Mouse (Mus musculus): ENCODE measurements at regions not wholly inside any gene's neighbourhood (a gene's known extent, or its start where the extent isn't known, plus 50 kb on each side); places are given as distances from the start of the nearest gene placed in this dataset.

DNA sequence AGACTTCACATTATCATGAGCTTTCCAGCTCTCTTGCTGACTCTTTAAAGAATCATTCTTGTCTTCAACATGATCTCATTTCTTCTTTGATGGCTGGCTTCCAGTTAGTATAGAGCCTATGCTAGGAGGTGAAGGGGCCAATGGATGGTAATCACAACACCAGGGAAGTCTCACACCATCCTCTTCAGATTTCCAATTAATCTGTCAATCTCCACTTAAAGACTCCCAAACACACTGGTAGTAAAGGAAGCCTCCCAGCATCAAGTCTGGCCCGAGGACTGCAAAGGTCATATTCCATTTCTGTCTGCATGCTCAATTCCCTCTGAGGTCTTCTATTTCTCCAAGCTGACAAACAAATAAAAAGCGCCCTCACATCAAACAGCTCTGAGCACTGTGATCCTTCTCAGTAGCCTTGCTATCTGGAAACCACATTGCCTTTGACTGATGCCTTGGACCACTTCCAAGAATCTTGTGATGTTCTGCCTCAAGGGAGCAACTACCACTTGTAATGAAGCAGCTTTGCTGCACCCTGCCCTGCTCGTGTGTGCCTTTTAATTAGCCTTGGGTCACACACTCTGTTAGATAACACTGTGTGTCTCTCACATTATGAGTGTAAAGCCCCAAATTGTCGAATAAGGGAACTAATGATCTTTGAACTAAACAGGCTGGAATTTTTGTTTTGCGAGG is 629.0 kb upstream of the Cdh10 start:
- no peak overlapping the region for H3K4me3 ChIP-seq
- no peak overlapping the region for H3K27ac ChIP-seq
- peak; percentile 71; the same call in 1 of the 2 replicates for ATAC-seq (ENCODE audit: low FRiP score, low read depth)
- no peaks in the 10 kb centered on the region for H3K27me3 ChIP-seq (replicated peaks)
- WGBS: 47% methylated on average over 5 of the region's 5 CpGs
- H3K4me2 ChIP-seq (replicated peaks): no peak overlapping the region
- H3K9ac ChIP-seq: no peak overlapping the region
- H3K9me3 ChIP-seq: no peaks in the 10 kb centered on the region
- H3K4me1 ChIP-seq: no peaks in the 10 kb centered on the region
- H3K36me3 ChIP-seq: no peaks in the 10 kb centered on the region

DNA sequence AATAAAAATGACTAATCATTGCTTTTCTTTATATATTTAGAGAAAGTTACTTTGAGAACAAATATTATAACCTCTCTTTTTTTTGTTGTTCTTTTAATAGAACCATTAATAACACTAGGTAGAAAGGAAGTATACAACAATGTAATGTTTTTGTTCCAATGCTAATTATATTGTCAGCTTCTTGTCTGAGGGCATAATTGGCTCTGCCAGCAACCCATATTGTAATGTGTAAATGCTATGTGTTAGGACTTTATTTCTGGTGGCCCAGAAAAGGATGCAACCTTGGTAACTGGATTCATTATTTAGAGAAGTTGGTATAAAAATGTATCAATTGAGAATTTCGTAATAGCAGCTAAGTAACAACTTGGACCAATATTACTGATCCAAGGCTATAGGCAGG is 628.3 kb upstream of the Cdh10 start:
- ATAC-seq (ENCODE audit: low FRiP score, low read depth): no peak
- H3K9ac ChIP-seq: no peak overlapping the region
- WGBS: 90% methylated on average over 1 of the region's 1 CpGs

GRCm38 (mm10) chr15:18211102-18211501 is 607.6 kb upstream of the Cdh10 start:
- Histone ChIP-seq H3K4me1 (no peaks in the 10 kb centered on the region), H3K36me3 (no peaks in the 10 kb centered on the region), H3K4me3 (no peak overlapping the region), H3K9ac (no peak overlapping the region), H3K27ac (no peak overlapping the region), H3K4me2 (replicated peaks) (no peak overlapping the region), H3K9me3 (no peaks in the 10 kb centered on the region), H3K27me3 (replicated peaks) (no peaks in the 10 kb centered on the region)
- 82% methylated on average over 2 of the region's 2 CpGs for WGBS
- ATAC-seq (ENCODE audit: low FRiP score, low read depth): no peak

More for the DNA sequence above, 628.3 kb upstream of the Cdh10 start:
- Histone ChIP-seq H3K4me2 (replicated peaks) (no peak overlapping the region), H3K27me3 (replicated peaks) (no peaks in the 10 kb centered on the region), H3K27ac (no peak overlapping the region), H3K4me3 (no peak overlapping the region), H3K9me3 (no peaks in the 10 kb centered on the region), H3K4me1 (no peaks in the 10 kb centered on the region), H3K36me3 (no peaks in the 10 kb centered on the region)

DNA sequence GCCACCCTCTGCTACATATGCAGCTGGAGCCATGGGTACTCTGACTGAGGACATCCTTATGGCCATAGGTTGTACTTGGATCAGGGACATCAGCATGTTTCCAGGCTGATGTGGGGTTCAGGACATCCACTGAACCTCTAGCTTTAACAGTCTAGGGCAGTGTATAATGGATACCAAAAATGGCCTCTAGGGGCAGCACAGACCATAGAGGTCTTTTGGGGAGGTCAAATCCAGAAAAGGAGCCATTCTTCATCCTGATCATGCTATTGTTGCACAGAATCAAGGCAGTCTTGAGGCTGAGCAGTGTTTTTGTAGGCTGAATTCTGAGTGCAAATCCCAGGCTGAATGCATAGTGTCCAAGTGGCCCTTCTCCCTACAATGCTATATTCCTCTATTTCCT is 598.8 kb upstream of the Cdh10 start:
- no peak overlapping the region for H3K4me3 ChIP-seq
- no peaks in the 10 kb centered on the region for H3K4me1 ChIP-seq
- no peak overlapping the region for H3K4me2 ChIP-seq (replicated peaks)
- no peaks in the 10 kb centered on the region for H3K27me3 ChIP-seq (replicated peaks)
- no peak overlapping the region for H3K9ac ChIP-seq
- H3K36me3 ChIP-seq: no peaks in the 10 kb centered on the region
- no peak overlapping the region for H3K27ac ChIP-seq
- no peaks in the 10 kb centered on the region for H3K9me3 ChIP-seq
- ATAC-seq (ENCODE audit: low FRiP score, low read depth): no peak
